Mouse (Mus musculus) thymus, adult 18-20 months (tissue): ENCODE measurements at regions not wholly inside any gene's neighbourhood (a gene's known extent, or its start where the extent isn't known, plus 50 kb on each side); places are given as distances from the start of the nearest gene placed in this dataset.

Source experiments
- DNase-seq, 2 experiments: peaks; one replicate each; pipeline ENCODE4 v3.0.0; 2022; ENCODE audit warnings: mixed read lengths in 2 of 2

GRCm38 (mm10) chr16:9358651-9359050, 528.8 kb downstream of the 1810013L24Rik start:
- no peak for DNase-seq

- no peak for DNase-seq
Observed at GRCm38 (mm10) chr16:9359399-9360135, 529.7 kb downstream of the 1810013L24Rik start.

GRCm38 (mm10) chr16:9360741-9361255, 530.9 kb downstream of the 1810013L24Rik start:
- DNase-seq: no peak

DNA sequence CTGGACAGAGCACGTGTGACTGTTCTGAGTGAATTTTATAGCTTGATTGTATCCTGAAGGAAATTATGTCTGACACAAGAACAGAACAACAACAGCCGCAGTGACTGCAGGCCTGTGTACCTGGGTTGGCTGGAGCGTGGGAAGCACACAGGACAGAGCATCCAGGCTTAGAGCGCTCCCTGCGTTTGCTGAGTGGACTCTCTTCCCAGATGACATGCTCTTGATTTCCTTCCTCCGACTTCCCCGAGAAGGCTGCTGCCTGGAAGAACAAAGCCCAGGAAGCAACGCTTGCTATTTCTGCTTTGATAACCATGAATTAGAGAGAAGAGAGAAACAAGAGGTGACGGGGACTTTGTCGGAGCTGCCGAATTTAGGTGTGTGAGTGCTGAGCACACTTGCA, 532.2 kb downstream of the 1810013L24Rik start:
- no peak for DNase-seq

GRCm38 (mm10) chr16:9364105-9364504, 534.2 kb downstream of the 1810013L24Rik start:
- DNase-seq: no peak

DNA sequence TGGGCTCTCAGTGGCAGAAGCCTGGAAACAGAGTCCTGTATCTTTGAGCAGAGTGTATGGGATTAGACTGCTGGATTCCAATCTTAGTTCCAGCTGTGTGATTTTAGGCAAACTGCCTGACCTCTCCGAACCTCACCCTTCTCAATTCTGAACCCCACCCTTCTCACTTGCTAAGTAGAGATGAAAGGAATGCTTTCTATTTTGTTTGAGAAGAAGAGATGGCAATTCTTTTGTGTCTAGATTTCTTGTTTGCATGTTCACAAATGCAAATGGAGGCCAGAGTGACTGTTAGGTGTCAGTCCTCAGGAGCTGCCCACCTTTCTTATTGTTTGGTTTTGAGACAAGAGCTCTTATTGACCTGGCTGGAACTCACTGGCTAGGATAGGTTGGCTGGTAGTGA, 561.1 kb downstream of the 1810013L24Rik start:
- no peak for DNase-seq

DNA sequence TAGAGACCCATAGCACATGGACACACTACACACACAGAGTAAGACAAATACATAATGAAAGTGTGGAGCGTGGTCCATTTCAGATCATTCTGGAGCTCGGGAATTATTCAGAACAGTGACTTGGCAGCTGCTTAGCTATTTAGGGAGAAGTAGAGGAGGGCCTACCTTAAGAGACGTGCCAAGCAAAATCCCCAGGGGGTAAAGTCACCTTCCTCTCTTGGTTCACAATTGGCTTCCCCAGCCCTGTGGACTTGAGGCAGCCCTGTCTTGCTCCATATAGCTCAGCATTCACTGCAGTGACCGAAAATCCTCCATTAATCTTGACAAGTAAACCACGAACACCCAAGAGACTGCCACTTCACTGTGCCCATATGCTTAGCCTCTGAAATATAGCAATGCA, 574.8 kb downstream of the 1810013L24Rik start:
- DNase-seq: no peak

- no peak for DNase-seq
Observed at GRCm38 (mm10) chr16:9408196-9408595, 578.3 kb downstream of the 1810013L24Rik start.

DNA sequence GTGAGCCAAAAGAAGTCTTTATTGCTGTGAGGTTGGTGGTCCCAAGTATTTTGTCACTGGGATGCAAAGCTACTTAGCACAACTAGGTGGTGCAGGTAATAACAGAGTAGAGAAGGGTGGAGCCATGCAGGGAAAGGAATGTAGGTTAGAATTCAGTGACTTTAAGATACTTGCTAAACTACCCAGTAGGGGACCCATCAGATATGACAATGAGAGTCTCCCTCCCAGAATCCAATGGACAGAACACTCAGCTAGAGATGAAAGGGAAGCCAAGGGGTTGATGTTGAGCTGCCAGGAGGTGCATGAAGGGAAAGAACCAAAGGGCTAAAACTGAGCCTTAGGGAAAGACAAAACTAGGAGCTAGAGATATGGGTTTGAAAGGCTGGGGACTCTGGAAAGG, 564.9 kb downstream of the Grin2a start:
- no peak for DNase-seq

DNA sequence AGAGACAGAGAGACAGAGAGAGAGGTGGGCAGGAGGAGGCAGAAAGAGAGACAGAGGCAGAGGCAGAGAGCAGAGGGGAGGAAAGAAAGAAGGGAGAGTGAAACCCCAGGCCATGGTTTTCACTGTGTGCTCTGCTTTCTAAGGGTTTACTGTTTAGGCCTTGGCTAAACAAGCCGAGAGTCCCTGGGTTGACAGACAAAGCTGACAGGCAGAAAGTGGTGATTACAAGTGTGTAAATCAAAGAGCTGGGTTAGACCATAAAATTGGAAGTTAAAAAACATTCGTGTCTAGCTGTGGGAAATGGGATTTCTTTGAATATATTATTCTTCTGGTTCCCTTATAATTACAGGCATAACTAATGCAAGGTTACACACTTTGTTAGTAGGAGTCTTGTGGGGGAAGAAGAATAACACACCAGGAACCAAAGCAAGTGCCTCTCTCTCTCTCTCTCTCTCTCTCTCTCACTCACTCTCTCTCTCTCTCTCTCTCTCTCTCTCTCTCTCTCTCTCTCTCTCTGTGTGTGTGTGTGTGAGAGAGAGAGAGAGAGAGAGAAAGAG, 556.0 kb downstream of the Grin2a start:
- no peak for DNase-seq

- no peak for DNase-seq
Observed at GRCm38 (mm10) chr16:9439891-9440290, 555.5 kb downstream of the Grin2a start.

DNA sequence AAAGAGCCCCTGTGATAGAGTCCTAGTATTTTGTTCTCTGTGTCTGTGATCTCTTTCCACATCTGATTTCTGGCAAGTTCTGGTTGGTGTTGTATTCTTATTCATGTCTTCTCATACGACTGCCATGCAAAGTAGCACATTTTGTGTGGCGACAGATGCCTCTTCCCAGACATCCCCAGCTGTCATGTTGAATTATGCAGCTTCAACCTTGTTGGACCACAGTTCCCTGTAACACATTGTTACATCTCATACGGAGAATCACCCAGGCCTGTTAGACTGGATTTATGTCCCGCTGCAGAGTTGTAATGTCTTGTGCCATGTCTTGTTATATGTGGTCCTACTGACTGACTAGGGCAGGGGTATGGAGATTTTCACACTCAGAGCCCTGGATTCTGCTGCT, 543.3 kb downstream of the Grin2a start:
- no peak for DNase-seq

DNA sequence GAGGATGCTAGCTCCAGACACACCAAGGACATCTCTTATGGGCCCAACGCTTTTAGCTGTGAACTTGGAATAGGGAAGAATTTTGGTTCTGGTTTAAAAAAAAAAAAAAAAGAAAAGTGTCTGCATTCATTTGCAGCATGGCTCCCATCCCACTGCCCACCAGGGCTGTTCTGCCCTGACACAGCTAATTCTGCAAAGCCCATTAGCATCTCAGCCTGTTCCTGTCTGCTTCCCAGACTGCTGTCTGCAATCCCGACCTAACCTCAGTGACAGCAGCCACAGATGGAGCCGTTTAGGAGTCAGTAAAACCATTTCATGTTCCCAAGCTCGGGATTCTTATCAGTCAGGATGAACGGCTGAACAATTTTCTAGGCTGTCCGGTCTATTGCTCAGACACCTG, 537.8 kb downstream of the Grin2a start:
- DNase-seq: no peak

- no peak for DNase-seq
Observed at GRCm38 (mm10) chr16:9462497-9462896, 532.9 kb downstream of the Grin2a start.

- DNase-seq: no peak
Observed at GRCm38 (mm10) chr16:9469394-9469793, 526.0 kb downstream of the Grin2a start.

GRCm38 (mm10) chr16:9485291-9485690, 510.1 kb downstream of the Grin2a start:
- DNase-seq: no peak

GRCm38 (mm10) chr16:9498301-9498700, 497.1 kb downstream of the Grin2a start:
- no peak for DNase-seq

- DNase-seq: no peak
Observed at GRCm38 (mm10) chr16:9501713-9502112, 493.6 kb downstream of the Grin2a start.

- no peak for DNase-seq
Observed at GRCm38 (mm10) chr16:9509666-9510065, 485.7 kb downstream of the Grin2a start.

DNA sequence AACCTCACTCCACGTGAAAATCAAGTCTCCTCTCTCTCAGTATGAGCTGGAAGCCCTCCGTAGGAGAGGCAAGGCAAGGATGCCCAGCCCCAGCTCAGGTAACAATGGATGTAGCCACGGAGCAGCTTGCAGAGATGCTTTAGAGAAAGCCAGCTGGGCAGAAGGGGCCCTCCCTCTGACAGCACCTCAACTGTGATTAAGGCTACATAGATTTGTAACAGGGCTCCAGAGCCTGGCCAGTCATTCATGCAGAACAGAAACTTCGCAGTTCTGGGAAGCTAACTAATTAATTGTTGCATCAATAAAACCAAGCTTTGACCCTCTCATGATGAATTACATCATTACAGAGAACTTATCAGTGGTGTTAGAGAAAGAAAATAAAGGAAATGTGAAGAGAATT, 480.8 kb downstream of the Grin2a start:
- DNase-seq: no peak
